Mouse (Mus musculus) E14TG2a.4 (cell line): ENCODE measurements around the gene Cdh23.

Source experiments
- H3K27me3 ChIP-seq: 2 replicates; pipeline ENCODE4 v1.6.1; 2014; ENCODE audit warnings: low read length, control low read depth; ENCODE audit not compliant: insufficient read depth
- H3K36me3 ChIP-seq: 2 replicates; pipeline ENCODE4 v1.6.1; 2014; ENCODE audit warnings: low read length, control low read depth; ENCODE audit not compliant: insufficient read depth
- H3K4me1 ChIP-seq: replicated peaks from 2 replicates; pipeline ENCODE4 v1.6.1; 2014; ENCODE audit warnings: low read depth, low read length, control low read depth
- H3K4me3 ChIP-seq: replicated peaks from 2 replicates; pipeline ENCODE4 v1.5.1; 2014; ENCODE audit warnings: mild to moderate bottlenecking, low read length
- H3K9me3 ChIP-seq: 2 replicates; pipeline ENCODE4 v1.6.1; 2014; ENCODE audit warnings: low read length, control low read depth
- CTCF ChIP-seq: conservative IDR thresholded peaks from 2 replicates; pipeline ENCODE4 v1.5.1; 2014; ENCODE audit warnings: low read length
- NANOG ChIP-seq: IDR thresholded peaks from 2 replicates; pipeline ENCODE4 v1.6.1; 2014; ENCODE audit warnings: borderline replicate concordance, low read length, mixed read lengths
- POU5F1 ChIP-seq: IDR thresholded peaks from 2 replicates; pipeline ENCODE4 v1.6.1; 2014; ENCODE audit warnings: low read length, borderline replicate concordance

Cdh23 gene

DNA sequence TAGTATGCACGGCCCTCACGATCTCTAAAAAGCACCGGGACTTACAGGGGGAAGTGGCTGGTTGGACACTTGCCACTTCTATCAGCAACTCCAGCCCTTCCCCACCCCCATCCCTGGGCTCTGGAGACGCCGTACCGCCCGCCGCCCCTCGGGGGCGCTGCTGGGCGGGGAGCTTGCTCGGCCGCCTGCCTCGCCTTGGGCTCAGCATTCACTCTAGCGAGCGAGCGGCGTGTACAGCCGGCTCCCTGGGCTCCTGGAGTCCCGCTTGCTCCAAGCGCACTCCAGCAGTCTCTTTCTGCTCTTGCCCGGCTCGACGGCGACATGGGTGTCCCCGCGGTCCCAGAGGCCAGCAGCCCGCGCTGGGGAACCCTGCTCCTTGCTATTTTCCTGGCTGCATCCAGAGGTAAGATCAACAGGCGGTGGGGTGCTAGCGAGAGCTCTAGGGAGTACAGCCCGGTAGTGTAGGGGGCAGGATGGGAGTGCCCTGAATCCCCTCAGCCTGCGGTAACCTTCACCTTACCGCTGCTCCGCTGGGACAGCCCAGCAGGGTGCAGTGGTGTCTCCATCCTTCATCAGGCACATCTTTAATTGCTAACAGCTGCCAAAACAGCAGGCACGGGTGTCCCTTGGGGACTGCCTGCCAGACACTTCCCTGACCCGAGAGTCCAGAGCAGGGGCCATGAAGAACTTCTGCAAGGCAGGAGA is 349.4 kb downstream of the Cdh23 start, which contains the start of gene Vsir:
TSS of gene Vsir (plus strand) at position 151 of the 705 bp plus-strand sequence.
- Histone ChIP-seq H3K9me3 (no peaks in the 10 kb centered on the region), H3K4me1 (peaks cover 55% of the 10 kb centered on the region), H3K27me3 (peaks cover 23% of the 10 kb centered on the region), H3K4me3 (peak within 1 kb of the TSS; percentile 77), H3K36me3 (no peaks in the 10 kb centered on the region)
- no peak for TF ChIP-seq NANOG
- no peak; the same call in 1 of the 2 replicates for TF ChIP-seq CTCF
- no peak for TF ChIP-seq POU5F1

DNA sequence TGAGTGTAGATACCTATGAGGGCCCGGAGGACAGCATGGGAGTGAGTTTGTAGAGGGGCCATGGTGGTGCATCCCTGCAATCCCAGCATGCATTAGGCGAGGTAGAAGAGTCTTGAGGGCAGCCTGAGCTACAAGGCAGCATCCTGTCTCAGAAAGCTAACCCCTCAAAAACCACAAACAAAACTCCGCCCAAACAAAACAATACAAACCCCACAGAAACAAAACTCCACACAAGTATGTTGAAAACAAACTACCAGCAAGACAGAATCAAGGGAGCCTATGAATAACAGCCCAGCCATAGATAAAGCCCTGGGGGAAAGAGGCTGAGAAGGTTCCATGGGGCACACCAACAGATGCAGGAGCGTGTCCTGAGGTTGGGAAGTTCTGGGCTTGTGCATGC is 350.2 kb downstream of the Cdh23 start:
- no peak for TF ChIP-seq NANOG
- H3K27me3 ChIP-seq, result peaks cover 23% of the 10 kb centered on the region
- peak overlapping the region; percentile 77 for H3K4me3 ChIP-seq
- no peaks in the 10 kb centered on the region for H3K36me3 ChIP-seq
- no peaks in the 10 kb centered on the region for H3K9me3 ChIP-seq
- peaks cover 47% of the 10 kb centered on the region for H3K4me1 ChIP-seq

DNA sequence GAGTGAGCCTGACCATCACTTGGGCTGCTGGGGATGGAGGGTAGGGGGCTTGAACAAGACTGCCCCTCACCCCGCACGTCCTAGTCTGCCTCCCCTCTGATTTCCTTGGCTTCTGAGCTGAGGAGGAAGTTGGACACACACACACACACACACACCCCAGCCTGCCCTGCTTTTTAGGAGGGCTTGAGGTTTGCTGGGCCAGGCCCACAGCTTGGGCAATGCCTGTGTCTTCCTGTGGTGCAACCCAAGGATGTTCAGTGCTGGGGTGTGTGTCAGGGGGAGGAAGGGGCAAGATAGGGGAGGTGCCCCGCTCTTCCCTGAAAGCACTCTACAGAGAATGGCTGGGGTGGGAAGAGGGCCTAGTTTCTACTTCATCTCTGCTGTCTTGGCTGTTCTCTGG is 352.2 kb downstream of the Cdh23 start:
- H3K36me3 ChIP-seq, result no peaks in the 10 kb centered on the region
- TF ChIP-seq CTCF, result no peak
- TF ChIP-seq POU5F1, result no peak
- no peak for TF ChIP-seq NANOG
- H3K4me1 ChIP-seq, result peaks cover 31% of the 10 kb centered on the region
- no peaks in the 10 kb centered on the region for H3K9me3 ChIP-seq
- peaks cover 23% of the 10 kb centered on the region for H3K27me3 ChIP-seq
- no peak overlapping the region for H3K4me3 ChIP-seq

DNA sequence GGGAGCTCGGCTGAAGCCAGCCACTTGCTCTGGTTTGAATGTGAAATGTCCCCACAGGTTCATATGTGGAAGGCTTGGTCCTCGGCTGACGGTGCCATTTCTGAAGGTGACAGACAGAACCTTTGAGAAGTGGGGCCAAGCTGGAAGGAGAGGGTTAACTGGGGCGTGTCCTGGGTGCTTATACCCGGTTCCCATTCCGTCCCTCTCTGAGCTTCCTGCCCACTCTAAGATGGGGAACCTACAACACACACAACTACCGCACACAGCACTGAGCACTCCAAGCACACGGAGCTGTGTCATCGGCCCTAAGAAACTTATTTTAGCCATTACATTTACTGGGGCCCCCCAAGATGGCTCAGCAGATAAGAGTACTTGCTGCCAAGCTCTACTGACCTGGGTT is 354.8 kb downstream of the Cdh23 start:
- H3K27me3 ChIP-seq, result peaks cover 6% of the 10 kb centered on the region; the same call in 1 of the 2 replicates
- H3K4me1 ChIP-seq, result peaks cover 8% of the 10 kb centered on the region
- no peak for TF ChIP-seq NANOG
- no peak for TF ChIP-seq POU5F1
- no peak overlapping the region for H3K4me3 ChIP-seq
- no peaks in the 10 kb centered on the region for H3K9me3 ChIP-seq
- no peaks in the 10 kb centered on the region for H3K36me3 ChIP-seq

DNA sequence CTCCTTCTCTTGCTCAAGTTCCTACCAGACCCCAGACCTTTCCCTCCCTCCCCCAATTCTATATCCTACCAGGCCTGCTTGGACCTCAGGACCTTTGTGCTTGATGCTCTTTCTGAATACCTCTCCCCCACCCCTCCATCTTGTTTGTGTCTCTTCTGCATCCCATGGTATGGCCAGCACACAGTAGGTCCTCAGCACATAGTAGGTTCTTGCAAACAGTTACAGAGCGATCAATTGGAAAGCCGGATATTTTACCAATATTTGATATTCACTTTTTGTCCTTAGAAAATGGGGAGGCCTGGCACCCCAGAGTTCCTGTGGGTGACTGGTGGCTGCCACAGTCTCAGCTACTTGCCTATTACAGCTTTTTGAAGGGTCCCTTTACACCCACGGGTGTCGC is 361.3 kb downstream of the Cdh23 start:
- no peak for TF ChIP-seq CTCF
- no peak for TF ChIP-seq POU5F1
- TF ChIP-seq NANOG, result no peak
- no peaks in the 10 kb centered on the region for H3K36me3 ChIP-seq
- H3K4me3 ChIP-seq, result no peak overlapping the region
- H3K27me3 ChIP-seq, result peaks cover 21% of the 10 kb centered on the region
- no peaks in the 10 kb centered on the region for H3K4me1 ChIP-seq
- H3K9me3 ChIP-seq, result no peaks in the 10 kb centered on the region

DNA sequence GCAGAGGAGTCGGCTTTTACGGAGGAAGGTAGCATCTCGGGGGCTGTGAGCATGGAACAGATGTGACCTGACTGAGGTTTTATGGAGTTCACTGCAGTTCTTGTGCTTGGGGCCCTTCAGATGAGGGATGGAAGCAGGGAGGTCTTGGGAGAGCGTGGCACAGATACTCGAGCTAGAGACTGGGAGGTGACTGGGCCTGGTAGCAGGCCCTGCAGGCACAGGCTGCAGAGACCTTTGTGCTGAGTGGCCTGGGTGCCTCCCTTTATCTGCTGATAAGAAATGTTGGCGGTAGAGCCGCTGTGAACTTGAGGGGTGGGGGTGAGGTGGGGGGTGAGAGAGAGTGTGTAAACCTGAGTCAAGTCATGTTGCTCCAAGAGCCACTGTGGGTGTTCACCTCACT is 361.7 kb downstream of the Cdh23 start:
- Histone ChIP-seq H3K27me3 (peaks cover 21% of the 10 kb centered on the region), H3K4me1 (no peaks in the 10 kb centered on the region), H3K9me3 (no peaks in the 10 kb centered on the region), H3K4me3 (no peak overlapping the region), H3K36me3 (no peaks in the 10 kb centered on the region)
- TF ChIP-seq POU5F1, result no peak
- TF ChIP-seq CTCF, result no peak
- no peak for TF ChIP-seq NANOG

DNA sequence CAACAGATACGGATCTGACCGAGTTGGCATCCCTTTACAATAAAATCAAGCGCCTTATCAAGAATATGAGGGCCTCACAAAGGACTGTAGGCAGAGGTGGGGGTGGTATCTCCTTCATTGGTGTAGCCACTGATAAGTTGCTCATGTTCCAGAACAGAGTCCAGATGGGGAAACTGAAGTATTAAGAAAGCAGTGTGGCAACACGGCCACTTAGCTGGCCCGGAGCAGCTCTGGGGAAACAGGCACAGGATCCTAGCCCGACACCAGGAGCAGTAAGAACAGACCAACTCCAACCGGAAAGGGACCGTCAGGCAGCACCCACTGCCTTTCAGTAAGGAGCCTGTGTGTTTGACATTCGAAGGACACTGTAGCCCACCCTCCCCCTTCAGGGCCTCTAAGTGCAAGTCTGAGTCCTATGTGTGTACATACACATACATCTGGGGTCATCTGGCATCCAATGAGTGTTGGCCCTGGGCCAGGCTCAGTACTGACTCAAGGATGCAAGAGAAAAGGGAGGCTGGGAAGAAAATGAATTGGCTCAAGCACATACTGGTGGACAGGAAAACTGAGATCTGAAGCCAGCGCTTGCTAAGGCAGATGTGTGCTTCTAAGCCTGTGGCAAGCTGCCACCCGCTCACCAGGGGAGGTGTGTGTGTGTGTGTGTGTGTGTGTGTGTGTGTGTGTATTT is 367.2 kb downstream of the Cdh23 start:
- H3K9me3 ChIP-seq, result no peaks in the 10 kb centered on the region

DNA sequence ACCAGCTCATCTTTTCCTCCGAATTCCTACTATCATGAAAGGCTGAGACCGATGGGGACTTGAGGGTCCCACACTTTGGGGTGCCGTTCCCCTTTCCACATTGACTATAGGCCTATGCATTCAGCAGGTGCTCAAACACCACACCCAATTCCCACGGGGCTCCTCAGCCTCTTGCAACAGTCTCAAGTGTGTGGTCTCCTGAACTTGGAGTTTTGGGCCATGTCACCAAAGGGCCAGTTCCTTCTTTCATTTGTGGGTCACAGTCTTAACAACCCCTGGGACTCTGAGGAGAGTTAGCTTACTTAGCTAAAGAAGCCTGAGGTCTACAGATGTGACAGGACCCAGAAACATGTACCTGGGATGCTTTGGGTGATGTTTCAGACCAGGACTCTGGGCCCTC is 380.1 kb downstream of the Cdh23 start:
- Histone ChIP-seq H3K27me3 (no peaks in the 10 kb centered on the region), H3K9me3 (no peaks in the 10 kb centered on the region), H3K36me3 (no peaks in the 10 kb centered on the region), H3K4me1 (no peaks in the 10 kb centered on the region; the same call in 1 of the 2 replicates), H3K4me3 (no peak overlapping the region)
- TF ChIP-seq CTCF (no peak), POU5F1 (no peak), NANOG (no peak)

More for the DNA sequence above, 367.2 kb downstream of the Cdh23 start:
- Histone ChIP-seq H3K4me1 (peaks cover 7% of the 10 kb centered on the region; the same call in 1 of the 2 replicates), H3K36me3 (no peaks in the 10 kb centered on the region), H3K27me3 (peaks cover 17% of the 10 kb centered on the region), H3K4me3 (no peak overlapping the region)
- TF ChIP-seq POU5F1 (no peak), CTCF (no peak), NANOG (no peak)

DNA sequence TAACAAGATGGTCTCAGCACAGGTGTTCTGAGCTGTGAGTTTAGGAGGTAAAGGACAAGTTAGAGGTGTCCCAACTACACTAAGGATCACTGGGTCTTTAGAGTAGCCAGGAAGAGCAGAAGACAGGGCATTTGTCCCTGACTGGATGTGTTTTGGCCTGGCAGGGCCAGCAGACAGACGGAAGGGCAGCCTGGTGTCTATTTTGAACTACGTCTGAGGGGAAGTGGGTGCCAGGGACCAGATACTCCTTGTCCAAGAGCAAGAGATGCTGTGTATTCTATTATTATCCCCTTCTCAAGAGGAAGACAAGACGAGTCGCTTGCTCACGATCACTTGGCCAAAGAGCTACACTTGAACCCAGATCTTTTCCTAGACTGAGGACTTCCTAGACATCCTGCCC is 382.7 kb downstream of the Cdh23 start:
- Histone ChIP-seq H3K27me3 (no peaks in the 10 kb centered on the region), H3K4me1 (no peaks in the 10 kb centered on the region; the same call in 1 of the 2 replicates), H3K4me3 (no peak overlapping the region), H3K9me3 (no peaks in the 10 kb centered on the region), H3K36me3 (no peaks in the 10 kb centered on the region)
- TF ChIP-seq POU5F1 (no peak), NANOG (no peak), CTCF (no peak)
